Mouse (Mus musculus) olfactory bulb, adult 2 months (tissue): ENCODE measurements around the gene Gzmm. TPM values are rescaled to one million over a fixed set of nuclear protein-coding genes. Genes with fewer than 3 reads are reported as not detected.

Experiments used
- H3K27ac ChIP-seq: fragments of 200-500 bp; 2 replicates; pipeline ENCODE4 v1.5.1; 2012; ENCODE audit warnings: low read depth, low read length; ENCODE audit not compliant: insufficient read depth
- H3K4me1 ChIP-seq: fragments of 200-500 bp; 2 replicates; pipeline ENCODE4 v1.6.1; 2012; ENCODE audit warnings: low read length; ENCODE audit not compliant: control insufficient read depth, insufficient read depth
- H3K4me3 ChIP-seq: fragments of 200-500 bp; 2 replicates; pipeline ENCODE4 v1.5.1; 2012; ENCODE audit warnings: mild to moderate bottlenecking, low read depth, low read length, moderate library complexity; ENCODE audit not compliant: insufficient read depth
- CTCF ChIP-seq: fragments of 200-500 bp; IDR thresholded peaks from 2 replicates; pipeline ENCODE4 v1.5.1; 2012; ENCODE audit warnings: low read depth, mild to moderate bottlenecking, low read length, moderate library complexity; ENCODE audit not compliant: insufficient read depth
- POLR2A ChIP-seq: fragments of 200-500 bp; IDR thresholded peaks from 2 replicates; pipeline ENCODE4 v1.6.1; 2012; ENCODE audit warnings: mild to moderate bottlenecking, low read depth, low read length, moderate library complexity; ENCODE audit not compliant: insufficient read depth
- WGBS: fragments of 180-500 bp; shearing (Covaris S2); methylation state at CpG from one replicate; pipeline ENCODE4 v1.1.7; 2018; 5-methylcytosine and 5-hydroxymethylcytosine counted together
- polyA plus RNA-seq: library from polyadenylated mRNA; stranded (reverse); fragments of >200 nt; gene quantifications from 2 replicates; pipeline ENCODE4 v1.2.4, GENCODE M21; 2012; ENCODE audit warnings: low replicate concordance; ENCODE audit not compliant: missing spikeins, insufficient read depth, insufficient read length

Gzmm gene
- polyA plus RNA-seq, 1 experiment, result not detected

GRCm38 (mm10) chr10:79729357-79729965, 40.6 kb downstream of the Gzmm start:
- peak overlapping the region; percentile 4; the same call in 1 of the 2 replicates for H3K27ac ChIP-seq
- TF ChIP-seq CTCF (no peak), POLR2A (no peak)
- no peak overlapping the region for H3K4me3 ChIP-seq
- WGBS, result 26% methylated on average over 13 of the region's 13 CpGs
- peaks cover 23% of the 10 kb centered on the region for H3K4me1 ChIP-seq

GRCm38 (mm10) chr10:79732500-79732899, 43.7 kb downstream of the Gzmm start:
- no peak overlapping the region for H3K4me3 ChIP-seq
- no peak for TF ChIP-seq POLR2A
- no peak for TF ChIP-seq CTCF
- H3K4me1 ChIP-seq, result peaks cover 16% of the 10 kb centered on the region
- WGBS, result 95% methylated on average over 1 of the region's 1 CpGs
- H3K27ac ChIP-seq, result no peak overlapping the region

GRCm38 (mm10) chr10:79733847-79734246, 45.0 kb downstream of the Gzmm start:
- 95% methylated on average over 15 of the region's 15 CpGs for WGBS

GRCm38 (mm10) chr10:79735361-79735760, 46.5 kb downstream of the Gzmm start:
- H3K4me1 ChIP-seq, result no peaks in the 10 kb centered on the region
- 57% methylated on average over 51 of the region's 52 CpGs for WGBS
- no peak overlapping the region for H3K4me3 ChIP-seq
- H3K27ac ChIP-seq, result no peak overlapping the region
- TF ChIP-seq CTCF, result no peak
- no peak for TF ChIP-seq POLR2A

More at GRCm38 (mm10) chr10:79733847-79734246, 45.0 kb downstream of the Gzmm start:
- TF ChIP-seq POLR2A (no peak), CTCF (no peak)
- H3K4me3 ChIP-seq, result no peak overlapping the region
- H3K27ac ChIP-seq, result no peak overlapping the region
- H3K4me1 ChIP-seq, result peaks cover 8% of the 10 kb centered on the region

- TF ChIP-seq POLR2A, result no peak
- TF ChIP-seq CTCF, result no peak
- H3K4me1 ChIP-seq, result no peaks in the 10 kb centered on the region
- H3K27ac ChIP-seq, result no peak overlapping the region
- no peak overlapping the region for H3K4me3 ChIP-seq
- 86% methylated on average over 14 of the region's 14 CpGs for WGBS
These were observed 47.9 kb downstream of the Gzmm start for GRCm38 (mm10) chr10:79736706-79737105.

- Histone ChIP-seq H3K27ac (no peak overlapping the region), H3K4me1 (no peaks in the 10 kb centered on the region), H3K4me3 (no peak overlapping the region)
- WGBS, result 86% methylated on average over 10 of the region's 10 CpGs
- TF ChIP-seq POLR2A, result no peak
- peak; percentile 35; the same call in 1 of the 2 replicates for TF ChIP-seq CTCF
These were observed 49.4 kb downstream of the Gzmm start for GRCm38 (mm10) chr10:79738259-79738658.

GRCm38 (mm10) chr10:79739234-79739633, 50.4 kb downstream of the Gzmm start:
- Histone ChIP-seq H3K4me1 (no peaks in the 10 kb centered on the region), H3K4me3 (no peak overlapping the region), H3K27ac (no peak overlapping the region)
- TF ChIP-seq POLR2A (no peak), CTCF (no peak)
- 96% methylated on average over 28 of the region's 28 CpGs for WGBS

GRCm38 (mm10) chr10:79740863-79741262, 52.0 kb downstream of the Gzmm start:
- H3K27ac ChIP-seq, result no peak overlapping the region
- peaks cover 4% of the 10 kb centered on the region; the same call in 1 of the 2 replicates for H3K4me1 ChIP-seq
- H3K4me3 ChIP-seq, result no peak overlapping the region
- TF ChIP-seq POLR2A, result no peak
- TF ChIP-seq CTCF, result no peak
- WGBS, result 51% methylated on average over 11 of the region's 11 CpGs

GRCm38 (mm10) chr10:79743161-79743560, 54.3 kb downstream of the Gzmm start:
- H3K27ac ChIP-seq, result no peak overlapping the region
- no peak overlapping the region for H3K4me3 ChIP-seq
- 87% methylated on average over 11 of the region's 11 CpGs for WGBS
- TF ChIP-seq POLR2A (no peak), CTCF (no peak)
- peaks cover 4% of the 10 kb centered on the region; the same call in 1 of the 2 replicates for H3K4me1 ChIP-seq
